Mouse (Mus musculus): ENCODE data around the gene Sapcd1.

The Sapcd1 gene

DNA sequence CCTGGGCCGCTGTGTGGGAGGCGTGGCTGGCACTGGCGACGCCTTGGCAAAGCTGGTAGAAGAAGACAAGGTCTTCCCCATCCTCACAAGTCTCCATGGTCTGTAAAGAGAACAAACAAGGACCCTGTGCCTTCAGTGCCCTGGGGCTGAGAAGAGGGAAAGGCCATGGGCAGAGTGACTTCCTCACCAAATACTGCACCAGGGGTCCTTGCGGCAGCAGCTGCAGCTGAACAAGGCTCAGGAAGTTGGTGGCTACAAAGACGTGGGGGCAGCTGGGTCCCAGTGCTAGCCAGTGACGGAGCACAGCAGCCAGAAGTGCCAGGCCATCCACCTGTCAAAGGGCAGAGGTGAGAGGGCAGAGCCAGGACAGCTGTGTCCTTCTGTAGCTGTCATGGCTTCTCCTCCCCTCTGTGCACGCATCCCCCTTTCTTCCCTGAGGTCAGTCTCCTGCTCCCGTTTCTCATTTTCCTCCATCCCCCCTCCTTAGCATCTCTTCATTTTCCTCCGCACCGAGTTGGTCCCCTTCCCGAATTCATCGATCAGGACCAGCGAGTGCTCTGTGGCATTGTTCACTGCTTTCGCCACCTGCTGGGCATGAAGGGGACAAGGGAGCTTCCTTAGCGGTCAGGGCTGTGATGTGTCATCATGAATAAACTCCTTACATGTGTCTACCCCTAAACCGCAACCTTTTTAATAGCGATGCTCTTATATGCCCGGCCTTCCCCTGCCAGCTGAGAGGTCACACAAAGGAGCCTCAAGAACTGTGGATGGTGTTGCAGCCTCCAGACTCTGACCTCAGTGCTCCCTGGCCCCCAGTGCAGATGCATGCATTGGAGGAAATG lies 2.1 kb upstream of the Sapcd1 start:
- DNase-seq (ENCODE audit: low spot score in 2 of 2) = no peak

DNA sequence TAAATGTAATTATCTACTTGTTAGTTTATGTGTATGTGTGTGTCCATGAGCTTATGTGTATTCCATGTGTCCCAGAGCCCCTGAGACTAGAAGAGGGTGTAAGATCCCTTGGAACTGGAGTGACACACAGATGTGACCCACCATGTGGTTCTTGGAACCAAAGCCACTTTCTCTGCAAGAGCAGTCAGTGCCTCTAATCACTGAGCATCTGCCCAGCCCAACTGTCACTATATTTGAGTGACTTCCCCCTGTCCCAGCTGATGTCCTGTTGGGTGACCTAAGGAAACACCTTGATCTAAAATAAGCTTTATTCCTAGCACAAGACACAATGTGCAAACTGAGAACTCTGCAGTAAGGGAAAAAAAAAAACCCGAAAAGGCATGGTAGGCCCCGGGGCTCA lies 499 bp upstream of the Sapcd1 start:
- DNase-seq (ENCODE audit: low spot score in 2 of 2) = no peak

DNA sequence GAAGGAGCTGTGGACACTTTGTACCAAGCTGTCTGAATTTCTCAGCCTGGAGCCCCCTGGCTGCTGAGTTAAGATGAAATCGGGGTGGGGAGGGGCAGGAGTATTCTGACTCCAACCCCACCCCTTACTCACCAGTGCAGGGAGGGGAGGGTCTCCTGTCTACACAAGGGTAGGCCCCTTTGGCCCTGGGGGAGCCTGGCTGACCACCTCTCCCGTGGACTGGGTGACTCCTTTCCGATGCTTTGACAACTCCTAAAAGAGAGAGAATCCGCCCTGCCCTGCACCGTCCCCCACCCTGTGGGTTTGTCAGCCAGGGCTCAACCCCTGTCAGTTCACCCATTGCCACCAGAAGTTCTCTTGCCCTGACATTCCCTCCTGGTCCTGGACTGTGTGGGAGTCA lies 1.6 kb downstream of the Sapcd1 start:
- DNase-seq (ENCODE audit: low spot score in 2 of 2) = no peak

DNA sequence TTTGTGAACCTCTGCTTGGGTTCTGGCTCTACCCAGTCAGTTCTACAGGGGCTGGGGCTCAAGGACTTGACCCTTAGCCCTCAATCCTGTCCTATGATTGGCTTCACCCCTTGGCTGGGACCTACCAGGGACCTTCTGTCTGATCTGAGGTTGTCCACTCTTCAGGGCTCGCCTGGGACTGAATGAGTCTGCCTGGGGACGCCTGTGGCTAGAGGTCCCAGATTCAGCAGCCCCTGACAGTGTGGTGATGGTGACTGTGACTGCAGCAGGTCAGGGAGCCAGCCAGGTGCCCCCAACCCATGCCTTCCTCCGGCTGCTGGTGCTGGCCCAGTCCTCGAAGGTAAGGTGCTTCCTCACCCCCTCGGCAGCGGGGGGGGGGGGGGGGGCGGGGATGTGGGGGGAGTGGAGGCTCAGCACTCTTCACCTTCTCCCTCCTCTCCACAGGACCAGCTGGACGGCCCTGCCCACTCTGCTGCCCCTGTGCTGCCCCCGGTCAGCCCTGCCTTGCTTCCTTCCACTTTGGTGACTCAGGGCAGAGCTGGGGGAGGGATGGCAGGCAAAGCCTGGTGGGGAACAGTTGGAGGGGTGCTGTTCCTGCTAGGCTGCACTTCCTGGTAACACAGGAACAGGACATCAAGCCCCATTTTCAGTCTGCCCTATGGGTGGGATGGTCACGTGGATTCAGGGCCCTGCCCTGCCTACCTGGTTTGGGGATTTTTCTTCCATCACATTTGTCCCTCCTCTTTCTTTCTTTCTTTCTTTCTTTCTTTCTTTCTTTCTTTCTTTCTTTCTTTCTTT lies 2.9 kb downstream of the Sapcd1 start:
- DNase-seq (ENCODE audit: low spot score in 2 of 2) = no peak

DNA sequence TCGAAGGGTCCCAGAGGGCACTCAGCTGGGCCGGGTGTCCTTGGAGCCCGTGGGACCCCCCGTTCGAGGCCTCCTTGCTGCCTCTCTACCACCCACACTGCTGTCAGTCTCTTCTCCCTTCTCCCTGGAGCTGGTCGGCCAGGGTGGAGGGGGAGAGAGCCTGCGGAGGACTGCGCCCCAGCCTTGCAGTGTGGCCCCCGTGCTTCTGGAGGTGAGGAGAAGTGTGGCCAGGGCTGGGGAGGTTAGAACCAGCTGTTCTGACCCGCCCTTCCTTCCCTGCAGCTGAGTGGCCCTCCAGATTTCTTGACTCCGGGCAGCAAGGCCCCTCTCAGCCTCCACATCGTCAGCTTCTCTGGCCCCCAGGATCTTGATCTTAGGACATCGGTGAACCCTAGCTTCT lies 3.6 kb downstream of the Sapcd1 start:
- DNase-seq (ENCODE audit: low spot score in 2 of 2) = no peak

DNA sequence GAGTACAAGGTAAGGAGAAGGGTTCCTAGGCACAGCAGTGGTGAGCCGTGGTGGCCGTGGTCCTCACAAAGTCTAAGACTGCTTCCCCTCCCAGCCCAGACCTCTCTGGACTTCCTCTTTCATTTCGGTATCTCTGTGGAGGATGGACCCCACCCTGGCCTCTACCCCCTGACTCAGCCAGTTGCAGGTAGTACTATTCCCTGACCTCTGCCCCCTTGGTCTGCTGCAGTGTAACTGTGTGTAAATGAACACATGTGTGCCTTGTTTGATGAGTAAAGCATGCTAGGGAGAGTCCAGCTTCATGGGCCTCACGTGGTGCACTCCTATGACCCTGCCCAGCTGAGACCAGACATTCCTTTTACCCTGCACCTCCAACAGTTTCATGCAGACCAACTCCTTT lies 4.1 kb downstream of the Sapcd1 start:
- no peak for DNase-seq (ENCODE audit: low spot score in 2 of 2)

DNA sequence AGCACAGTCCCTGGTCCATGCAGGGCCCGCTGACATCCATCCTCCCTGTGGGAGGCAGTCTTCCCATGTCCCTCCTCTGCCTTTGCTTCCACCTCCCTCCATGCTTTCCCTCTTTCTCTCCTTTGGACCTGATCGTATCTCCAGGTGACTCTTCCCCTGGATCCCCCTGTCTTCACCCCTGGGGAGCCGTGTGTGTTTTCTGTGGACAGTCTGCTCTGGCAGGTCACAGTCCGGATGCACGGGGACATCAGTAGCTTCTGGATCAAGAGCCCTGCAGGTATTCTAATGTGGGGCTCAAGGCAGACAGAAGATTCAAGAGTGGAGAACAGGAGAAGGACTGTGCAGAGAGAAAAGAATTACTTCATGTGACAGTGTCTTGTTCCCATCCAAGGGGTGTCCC lies 4.6 kb downstream of the Sapcd1 start:
- no peak for DNase-seq (ENCODE audit: low spot score in 2 of 2)

DNA sequence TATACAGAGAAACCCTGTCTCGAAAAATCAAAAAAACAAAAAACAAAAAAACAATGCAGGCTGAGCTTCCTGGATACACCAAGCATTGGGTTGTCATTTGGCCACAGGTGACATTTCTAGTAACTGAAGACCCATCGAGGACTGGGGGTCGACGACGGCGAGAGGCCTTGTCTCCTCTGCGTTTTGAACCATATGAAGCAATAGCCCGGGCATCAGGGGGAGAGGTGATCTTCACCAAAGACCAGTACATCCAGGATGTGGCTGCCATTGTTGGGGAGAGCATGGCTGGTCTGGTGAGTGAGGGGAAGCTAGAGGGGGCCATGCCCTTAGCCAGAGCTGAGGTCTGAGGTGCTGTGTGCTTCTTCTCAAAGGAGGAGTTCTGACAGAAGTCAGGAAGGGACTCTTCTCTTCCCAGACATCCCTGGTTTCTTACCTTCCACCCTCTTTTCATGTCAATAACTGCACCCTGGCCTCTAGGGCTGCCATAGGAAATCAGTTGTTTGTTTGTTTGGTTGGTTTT lies 5.2 kb downstream of the Sapcd1 start:
- DNase-seq (ENCODE audit: low spot score in 2 of 2) = no peak

DNA sequence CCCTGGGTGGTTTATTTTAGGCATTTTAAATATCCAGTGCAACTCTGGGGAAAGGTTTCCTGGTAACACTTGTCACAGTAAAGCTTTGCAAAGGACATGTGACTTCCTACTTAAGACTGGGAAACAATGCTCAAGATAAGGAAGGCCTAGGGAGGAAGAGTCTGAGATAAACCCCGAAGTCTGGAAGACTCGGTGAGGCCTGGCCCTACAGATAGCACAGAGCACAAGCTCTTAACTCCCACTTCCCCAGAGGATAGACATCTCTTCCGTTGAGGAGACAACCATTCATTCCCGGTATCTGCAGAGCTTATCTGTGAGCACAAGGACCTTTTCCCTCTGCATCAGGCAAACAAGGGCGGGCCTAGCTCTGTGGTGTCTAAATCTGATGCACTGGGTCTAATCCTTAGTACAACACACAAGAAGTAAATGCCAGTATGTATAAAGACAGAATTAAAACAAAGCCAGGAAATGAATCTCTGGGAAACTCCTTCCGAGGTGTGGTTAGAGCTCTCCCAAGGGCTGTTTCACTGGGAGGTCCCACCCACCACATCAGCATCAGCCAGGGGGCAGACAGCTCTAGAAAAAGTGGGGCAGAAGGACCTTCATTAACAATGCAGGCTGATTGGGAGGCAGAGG lies 5.9 kb downstream of the Sapcd1 start:
- no peak for DNase-seq (ENCODE audit: low spot score in 2 of 2)

DNA sequence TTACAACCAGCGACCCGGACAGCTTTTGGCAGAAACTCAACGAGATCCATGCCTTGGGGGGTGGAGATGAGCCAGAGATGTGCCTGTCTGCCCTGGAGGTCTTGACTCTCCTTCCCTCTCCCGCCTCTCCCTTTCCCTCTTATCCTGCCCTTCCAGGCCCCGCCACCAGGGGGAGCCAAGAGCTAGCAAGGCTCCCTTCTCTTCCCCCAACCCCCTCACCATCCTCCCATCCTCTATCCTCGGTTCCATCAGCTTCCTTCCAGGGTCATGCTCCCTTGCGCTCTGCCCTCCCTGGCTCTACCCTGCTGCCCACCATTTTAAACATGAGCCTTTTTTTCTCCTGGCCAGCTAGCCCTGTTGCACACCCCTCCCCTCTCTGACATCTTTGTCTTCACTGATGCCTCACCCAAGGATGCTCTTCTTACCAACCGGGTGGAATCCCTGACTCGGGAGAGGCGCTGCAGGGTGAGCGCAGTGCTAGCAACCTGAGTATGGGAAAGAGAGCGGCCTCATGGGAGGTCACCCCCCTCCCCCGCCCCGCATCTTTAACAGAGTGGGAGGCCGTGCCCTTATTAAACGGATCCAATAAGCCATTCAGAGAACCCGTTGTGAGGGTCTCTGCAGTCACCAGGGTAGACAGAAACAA lies 6.5 kb downstream of the Sapcd1 start:
- DNase-seq (ENCODE audit: low spot score in 2 of 2) = peak; percentile 80 to 96

DNA sequence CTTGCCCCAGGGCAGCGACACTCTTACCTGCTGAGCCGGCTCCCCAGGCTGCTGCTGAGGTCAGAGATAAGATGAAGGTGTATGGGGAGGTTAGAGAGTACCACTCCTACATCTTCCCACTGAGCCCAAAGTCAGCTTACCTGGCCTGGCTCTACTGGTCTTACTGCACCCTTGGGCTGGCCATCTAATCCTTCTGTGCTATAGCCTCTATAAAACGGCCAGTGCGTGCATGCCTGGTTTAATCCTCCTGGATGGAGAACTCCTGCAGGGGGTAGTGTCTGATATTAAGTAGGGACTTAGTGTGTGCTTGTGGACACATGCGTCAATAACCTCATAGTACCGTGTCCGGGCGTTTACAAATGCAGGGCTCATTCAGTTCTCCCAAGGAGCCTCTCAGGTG lies 7.3 kb downstream of the Sapcd1 start:
- no peak for DNase-seq (ENCODE audit: low spot score in 2 of 2)

DNA sequence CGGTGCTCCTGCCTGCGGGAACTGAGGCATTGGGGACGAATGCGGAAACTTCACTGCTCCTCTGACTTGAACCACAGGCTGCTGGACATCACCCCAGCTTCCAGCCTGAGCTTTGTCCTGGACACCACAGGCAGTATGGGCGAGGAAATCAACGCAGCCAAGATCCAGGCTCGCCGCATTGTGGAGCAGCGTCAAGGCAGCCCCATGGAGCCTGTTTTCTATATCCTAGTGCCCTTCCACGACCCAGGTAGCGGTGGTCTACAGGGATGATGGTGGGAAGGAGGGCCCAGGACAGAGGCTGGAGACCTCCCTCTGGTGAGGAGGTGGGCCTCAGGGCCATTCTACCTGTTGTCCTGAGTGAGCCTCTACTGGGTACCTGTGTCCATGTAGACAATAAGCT lies 7.9 kb downstream of the Sapcd1 start:
- no peak for DNase-seq (ENCODE audit: low spot score in 2 of 2)

DNA sequence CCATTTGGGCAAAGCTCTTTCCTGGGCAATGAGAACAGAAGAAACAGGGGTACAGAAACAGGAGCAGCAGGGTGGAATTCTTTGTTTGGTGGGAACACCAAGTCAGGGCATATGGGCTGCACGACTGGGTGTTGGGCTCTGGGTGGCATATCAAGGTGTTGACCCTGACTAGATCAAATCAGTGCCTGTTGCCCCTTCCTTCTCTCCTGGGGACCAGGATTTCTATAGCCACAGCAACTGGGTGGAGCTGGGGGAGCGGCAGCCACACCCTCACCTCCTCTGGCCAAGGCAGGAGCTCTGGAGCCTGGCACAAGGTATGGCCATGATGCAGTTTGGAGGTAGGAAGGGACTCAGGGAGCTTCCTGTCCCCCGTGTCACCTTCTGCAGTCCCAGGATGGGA lies 9.6 kb downstream of the Sapcd1 start:
- DNase-seq (ENCODE audit: low spot score in 2 of 2) = no peak

DNA sequence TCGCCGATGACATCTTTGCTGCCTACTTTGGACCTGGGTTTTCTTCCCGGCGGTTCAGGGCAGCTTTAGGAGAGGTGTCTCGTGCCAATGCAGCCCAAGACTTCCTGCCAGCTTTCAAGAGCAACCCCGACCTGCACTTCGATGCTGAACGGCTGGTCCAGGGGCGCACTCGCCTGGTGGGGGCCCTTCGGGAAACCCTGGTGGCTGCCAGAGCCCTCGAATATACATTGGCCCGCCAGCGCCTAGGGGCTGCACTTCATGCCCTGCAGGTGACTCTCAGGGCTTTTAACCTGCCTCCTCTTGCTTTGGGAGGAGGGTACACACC lies 10.1 kb downstream of the Sapcd1 start:
- no peak for DNase-seq (ENCODE audit: low spot score in 2 of 2)

DNA sequence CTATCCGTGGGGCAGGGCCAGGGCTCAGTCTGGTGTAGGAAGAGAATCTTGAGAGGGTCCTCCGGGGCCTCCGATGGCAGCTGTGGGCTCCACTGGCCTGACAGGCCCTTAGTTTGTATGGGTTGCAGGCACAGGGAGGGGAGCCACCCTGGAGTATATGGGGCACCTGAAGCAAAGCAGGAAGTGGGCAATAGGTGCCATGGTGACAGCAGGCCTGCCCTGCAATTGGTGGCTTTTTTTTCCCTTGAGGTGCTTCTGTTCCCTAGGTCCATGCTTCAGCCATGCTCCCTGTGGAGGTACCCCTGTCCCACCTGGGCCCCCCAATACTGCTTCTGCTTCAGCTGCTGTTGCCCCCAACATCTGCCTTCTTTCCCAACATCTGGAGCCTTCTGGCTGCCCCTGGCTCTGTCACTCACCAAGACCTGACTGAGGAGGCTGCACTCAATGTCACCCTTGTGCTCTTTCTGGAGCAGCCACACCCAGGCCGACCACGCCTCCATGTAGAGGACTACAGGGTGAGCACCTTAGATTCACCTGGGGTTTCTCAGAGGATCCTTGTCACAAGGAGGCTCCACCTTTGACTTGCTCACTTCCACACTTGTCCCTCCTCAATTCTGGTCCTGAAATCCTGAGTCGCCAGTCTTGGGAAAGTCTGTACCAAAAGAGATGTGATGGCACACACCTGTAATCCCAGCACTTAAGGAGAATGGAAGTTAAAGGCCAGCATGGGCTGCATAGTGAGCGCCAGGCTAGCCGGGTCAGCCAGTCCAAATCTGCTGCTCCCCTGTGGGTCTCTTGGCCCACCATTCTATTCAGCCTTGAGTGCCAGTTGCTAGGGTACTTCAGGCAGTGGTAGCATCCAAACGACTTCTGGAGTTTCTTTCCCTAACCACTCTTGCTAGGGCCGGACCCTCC lies 10.8 kb downstream of the Sapcd1 start:
- no peak for DNase-seq (ENCODE audit: low spot score in 2 of 2)

DNA sequence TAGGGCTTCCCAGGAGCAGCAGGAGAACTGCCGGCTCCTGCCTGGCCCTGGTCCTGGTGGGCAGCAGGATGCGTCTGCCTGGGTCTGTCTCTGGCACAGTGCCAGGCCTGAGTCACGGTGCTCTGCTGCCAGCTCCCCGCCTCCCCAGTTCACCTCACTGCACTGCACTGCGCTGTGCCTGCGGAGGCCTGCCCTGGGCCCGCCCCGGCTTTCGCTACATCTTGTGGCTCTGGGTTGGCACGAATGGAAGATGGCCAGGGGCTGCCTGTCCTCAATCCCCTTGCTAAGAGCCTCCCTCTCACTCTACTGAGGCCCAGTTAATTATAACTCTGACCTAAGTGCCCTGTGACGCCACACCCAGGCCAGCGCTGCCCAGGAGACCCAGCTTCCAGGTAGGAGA lies 11.4 kb downstream of the Sapcd1 start, which contains the start of gene Vwa7:
Vwa7 (plus strand) TSS at position 204 of the 400 bp plus-strand sequence.
- peak; percentile 60 to 82 for DNase-seq (ENCODE audit: low spot score in 2 of 2)

DNA sequence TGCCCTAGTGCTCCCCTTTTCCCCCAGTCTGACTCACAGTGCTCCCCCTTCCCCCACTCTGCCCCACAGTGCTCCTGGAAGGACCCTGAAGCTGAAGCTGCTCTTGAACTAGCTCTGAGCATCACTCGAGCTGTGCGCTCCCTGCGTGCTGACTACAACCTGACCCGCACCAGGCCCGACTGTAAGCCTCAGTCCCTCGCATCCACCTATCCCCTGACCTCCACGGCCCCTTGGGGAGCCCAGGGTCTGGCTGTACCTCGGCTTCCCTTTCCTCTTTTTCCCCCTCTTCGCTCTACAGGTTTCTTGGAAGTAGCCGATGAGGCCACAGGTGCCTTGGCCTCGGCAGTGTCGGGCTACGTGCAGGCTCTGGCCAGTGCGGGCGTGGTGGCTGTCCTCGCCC lies 12.5 kb downstream of the Sapcd1 start:
- no peak for DNase-seq (ENCODE audit: low spot score in 2 of 2)

DNA sequence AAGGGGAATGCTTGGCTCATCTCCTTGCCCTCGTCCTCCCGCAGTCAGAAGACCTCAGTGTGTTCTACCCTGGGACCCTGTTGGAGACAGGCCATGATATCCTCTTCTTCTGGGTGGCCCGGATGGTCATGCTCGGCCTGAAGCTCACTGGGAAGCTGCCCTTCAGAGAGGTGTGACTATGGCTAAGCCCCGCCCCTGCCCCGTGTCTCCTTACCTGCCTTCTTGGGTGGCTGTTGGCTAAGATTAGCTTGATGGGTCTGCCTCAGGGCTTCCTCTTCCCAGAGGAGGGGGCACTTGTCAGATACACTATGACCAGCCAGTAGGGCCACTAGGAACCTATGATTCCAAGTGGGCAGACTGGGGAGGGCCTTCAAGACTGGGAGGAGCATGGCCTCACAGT lies 14.6 kb downstream of the Sapcd1 start:
- no peak for DNase-seq (ENCODE audit: low spot score in 2 of 2)

DNA sequence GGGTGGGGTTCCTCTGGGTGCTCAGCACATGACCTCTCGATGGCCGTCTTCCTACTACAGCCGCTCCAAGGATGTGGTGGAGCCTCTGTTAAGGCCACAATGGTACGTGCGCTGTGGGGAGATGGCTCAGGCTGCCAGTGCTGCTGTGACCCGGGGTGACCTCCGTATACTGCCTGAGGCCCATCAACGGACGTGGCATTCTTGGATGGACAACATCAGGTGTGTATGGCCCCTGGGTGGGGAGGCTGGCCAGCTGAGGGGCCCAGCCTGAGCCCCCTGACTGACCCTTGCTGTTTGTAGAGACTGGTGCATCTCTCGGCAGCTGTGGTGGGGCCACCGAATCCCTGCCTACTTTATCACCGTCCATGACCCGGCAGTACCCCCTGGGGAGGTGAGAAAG lies 15.4 kb downstream of the Sapcd1 start:
- DNase-seq (ENCODE audit: low spot score in 2 of 2) = no peak

DNA sequence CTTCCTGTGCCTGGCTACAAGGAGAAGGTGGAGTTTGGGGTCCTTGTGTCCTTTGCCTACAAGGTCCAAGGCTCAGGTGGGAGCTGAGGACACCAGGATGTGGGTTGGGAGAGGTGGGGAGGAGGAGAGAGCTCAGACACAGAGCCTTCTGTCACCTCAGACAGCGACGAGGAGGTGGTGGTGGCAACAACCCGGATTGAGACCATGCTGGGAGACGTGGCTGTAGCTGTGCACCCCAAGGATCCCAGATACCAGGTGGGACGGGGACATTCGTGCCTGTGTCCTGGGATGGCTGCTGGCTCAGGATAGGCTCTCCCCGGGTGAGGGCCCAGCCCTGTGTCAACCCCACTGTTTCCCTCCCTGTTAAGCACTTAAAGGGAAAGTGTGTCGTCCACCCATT lies 16.4 kb downstream of the Sapcd1 start:
- no peak for DNase-seq (ENCODE audit: low spot score in 2 of 2)

DNA sequence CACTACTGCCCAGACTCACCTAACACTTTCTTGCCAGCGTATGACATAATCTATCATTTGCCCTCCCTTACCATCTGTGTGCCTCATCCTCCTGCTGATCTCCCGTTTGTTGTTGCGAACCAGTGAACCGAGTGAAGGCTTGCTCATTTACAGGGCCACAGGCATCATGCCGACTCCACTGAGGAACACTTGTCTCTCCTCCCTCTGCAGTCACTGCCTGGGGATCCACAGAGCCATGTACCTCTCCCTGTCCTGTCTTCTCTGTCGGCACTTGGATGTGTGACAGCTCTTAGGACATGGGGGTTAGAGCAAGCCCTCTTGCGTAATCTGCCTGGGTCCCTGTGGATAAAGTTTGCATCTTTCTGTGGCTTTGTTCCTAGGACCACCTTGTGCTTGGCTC lies 18.2 kb downstream of the Sapcd1 start:
- DNase-seq (ENCODE audit: low spot score in 2 of 2) = no peak

Measured in cerebellum, postnatal 4 days (tissue).